Mouse (Mus musculus) left cerebral cortex, postnatal 4 days (tissue): Measurements from ENCODE around the gene Cipc. TPM values are rescaled to one million over a fixed set of nuclear protein-coding genes. Genes with fewer than 3 reads are reported as not detected.

Experiments used
- DNase-seq: peaks from one replicate; pipeline ENCODE4 v3.0.0-alpha.2; 2022
- intact Hi-C: fragments of 180-260 bp; cut with DNase I; formaldehyde crosslinking; loops from one replicate; pipeline ENCODE4 v1.15.1; 2025
- total RNA-seq, 2 experiments: library from RNA; stranded (reverse); gene quantifications; 2 replicates each; pipeline ENCODE4 v1.2.3; 2021

Gene Cipc
- total RNA-seq, 2 experiments from 2014 or later = 56.9 to 60.6 TPM

DNA sequence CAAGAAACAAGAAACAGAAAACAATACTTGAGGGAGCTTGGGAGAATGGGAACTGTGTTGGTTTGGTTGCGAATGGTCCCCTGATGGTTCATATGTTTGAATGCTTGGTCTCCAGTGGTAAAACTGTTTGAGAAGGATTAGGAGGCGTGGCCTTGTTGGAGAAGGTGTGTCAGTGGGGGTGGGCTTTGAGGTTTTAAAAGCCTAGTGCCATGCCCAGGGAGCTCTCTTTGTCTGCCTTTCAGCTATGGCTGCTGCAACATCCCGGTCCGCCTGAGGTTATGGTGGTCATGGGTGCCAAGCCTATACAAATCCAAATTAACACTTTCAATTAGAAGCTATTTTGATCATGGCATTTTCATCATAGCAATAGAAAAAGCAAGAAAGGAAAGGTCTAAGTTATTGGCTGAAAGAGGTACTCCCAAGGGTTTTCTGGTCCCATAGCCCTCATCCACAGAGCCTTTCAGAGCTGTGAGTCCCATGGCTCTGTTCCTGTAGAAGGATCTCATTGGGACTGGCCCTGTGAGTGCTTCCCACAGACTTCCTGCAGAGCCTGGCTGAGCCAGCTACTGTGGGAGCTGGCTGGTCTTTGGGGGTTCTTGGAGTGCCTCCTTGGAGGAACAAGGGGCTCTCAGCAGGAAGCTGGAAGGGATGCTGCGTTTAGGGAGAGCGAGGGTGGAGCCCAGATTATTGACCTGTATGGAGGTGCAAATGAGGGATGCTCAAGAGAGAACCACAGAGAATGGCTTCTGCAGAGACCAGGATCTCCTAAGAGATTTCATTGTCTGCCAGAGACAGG is 15.7 kb upstream of the Cipc start:
- no peak for DNase-seq

DNA sequence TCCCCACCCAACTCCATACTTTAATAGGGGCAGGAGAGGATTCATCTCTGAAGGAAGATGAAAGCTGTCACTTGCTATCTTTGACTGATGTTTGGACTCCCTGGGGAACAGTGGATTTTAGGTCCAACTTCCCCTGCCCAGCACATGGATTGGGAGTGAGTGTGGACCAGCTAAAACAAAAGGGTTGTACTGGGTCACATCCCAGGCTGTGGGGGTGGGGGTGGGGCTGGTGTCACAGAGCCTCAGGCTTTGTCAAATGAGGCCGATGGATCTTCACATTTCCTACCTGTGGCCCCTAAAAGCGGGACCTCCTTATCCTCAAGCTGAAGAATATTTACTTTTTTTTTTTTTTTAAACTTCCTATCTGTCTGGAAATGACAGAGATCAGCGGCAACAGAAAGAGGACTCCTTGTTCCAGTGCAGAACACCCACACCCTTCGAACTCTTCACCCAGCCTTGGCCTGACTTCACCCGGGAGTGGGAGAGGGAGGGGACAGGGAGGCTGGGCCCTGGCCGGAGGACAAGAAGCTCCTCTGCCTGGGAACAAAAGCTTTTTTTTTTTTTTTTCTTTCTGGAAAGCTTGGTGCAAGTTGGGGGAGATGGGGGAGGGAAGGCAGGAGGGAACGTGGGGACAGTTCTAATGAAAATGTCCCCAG is 14.8 kb upstream of the Cipc start:
- intact Hi-C loops = no loop called here
- no peak for DNase-seq

More for the DNA sequence above, 15.7 kb upstream of the Cipc start:
- intact Hi-C loops = no loop called here

DNA sequence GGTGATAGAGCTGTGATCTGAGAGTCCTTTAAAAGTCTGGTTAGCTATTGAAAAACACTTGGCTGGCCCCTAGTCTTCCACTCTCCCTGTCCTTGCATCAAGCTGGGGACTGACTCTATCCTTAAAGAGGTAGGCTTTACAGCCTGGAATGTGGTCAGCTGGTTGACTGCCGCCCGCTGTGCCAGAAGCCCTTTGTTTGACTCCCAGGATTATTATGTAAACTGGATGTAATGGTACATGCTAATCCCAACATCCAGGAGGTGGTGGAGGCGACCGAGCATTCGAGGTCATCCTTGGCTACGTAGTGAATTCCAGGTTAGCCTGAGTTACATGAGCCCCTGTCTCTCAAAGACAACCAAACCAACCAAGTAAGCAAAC is 14.3 kb upstream of the Cipc start:
- intact Hi-C loops = no loop called here
- no peak for DNase-seq

DNA sequence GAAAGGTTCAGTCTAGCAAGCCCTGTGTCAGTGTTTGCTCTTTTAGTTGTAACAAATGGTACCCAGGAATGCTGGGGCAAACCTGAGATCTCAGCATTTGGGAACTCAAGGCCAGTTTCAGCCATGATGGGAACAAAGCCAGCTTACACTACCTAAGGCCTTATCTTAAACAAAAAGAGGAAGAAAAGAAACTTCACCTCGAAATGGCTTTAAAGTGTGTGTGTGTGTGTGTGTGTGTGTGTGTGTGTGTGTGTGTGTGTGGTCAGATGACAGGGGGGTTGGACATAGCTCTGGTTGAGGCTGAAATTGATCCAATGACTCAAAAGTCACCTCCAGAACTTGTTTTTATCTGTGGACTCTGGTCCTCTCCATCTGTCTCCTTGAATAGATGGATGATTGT is 12.1 kb upstream of the Cipc start:
- intact Hi-C loops = no loop called here
- no peak for DNase-seq

GRCm38 (mm10) chr12:86935692-86936282 is 11.1 kb upstream of the Cipc start:
- intact Hi-C loops = no loop called here
- DNase-seq = no peak

GRCm38 (mm10) chr12:86936587-86937343 is 10.1 kb upstream of the Cipc start:
- intact Hi-C loops = no loop called here
- DNase-seq = no peak

- intact Hi-C loops = no loop called here
- no peak for DNase-seq
These were observed 8.3 kb upstream of the Cipc start for GRCm38 (mm10) chr12:86938571-86938970.

GRCm38 (mm10) chr12:86941173-86941572 is 5.7 kb upstream of the Cipc start:
- intact Hi-C loops = no loop called here
- no peak for DNase-seq

DNA sequence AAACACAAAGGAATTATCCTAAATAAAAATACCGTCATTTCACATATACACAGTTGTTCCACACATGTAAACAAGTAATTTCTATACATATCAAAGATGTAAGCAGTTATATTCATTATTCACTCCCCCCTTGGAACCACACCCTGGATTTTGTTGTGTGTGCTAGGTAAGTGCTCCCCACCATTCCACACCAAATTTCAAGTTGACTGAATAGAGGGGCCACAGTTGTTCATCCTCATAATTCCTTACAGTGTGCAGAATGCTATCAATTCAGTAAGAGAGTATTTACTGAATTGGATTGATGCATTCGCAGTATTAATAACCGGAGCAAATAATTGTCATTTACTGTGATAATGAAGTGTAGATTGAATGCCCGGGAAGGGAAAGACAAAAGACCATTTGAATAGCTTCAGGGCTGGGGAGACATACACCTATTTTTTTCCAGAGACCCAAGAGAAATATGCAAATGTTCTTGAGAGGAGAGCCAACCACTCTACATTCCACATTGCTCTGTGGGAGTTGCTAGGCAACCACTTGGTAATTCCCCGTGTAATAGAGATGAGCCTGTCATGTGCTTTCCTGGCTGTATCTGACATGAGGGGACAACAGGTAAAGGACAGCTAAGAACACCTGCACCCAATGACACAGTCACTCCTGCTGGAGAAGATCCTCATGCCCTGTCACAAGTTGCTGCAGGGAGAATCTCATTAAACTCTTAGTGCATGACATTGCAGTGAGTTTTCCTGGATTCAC is 4.9 kb upstream of the Cipc start:
- intact Hi-C loops = no loop called here
- DNase-seq = no peak

- intact Hi-C loops = no loop called here
- no peak for DNase-seq
These were observed 3.4 kb upstream of the Cipc start for GRCm38 (mm10) chr12:86943421-86943820.

- DNase-seq = peak; percentile 71
- intact Hi-C loops = loop anchor here (5.0 kb wide), 1 partner anchor 173 kb away; no protein-coding TSS in a partner anchor
These were observed 1.7 kb upstream of the Cipc start for GRCm38 (mm10) chr12:86945126-86945525.

GRCm38 (mm10) chr12:86946301-86946781 is 502 bp upstream of the Cipc start:
- peak; percentile 26 for DNase-seq
- intact Hi-C loops = loop anchor here (5.0 kb wide), 1 partner anchor 174 kb away; no protein-coding TSS in a partner anchor

DNA sequence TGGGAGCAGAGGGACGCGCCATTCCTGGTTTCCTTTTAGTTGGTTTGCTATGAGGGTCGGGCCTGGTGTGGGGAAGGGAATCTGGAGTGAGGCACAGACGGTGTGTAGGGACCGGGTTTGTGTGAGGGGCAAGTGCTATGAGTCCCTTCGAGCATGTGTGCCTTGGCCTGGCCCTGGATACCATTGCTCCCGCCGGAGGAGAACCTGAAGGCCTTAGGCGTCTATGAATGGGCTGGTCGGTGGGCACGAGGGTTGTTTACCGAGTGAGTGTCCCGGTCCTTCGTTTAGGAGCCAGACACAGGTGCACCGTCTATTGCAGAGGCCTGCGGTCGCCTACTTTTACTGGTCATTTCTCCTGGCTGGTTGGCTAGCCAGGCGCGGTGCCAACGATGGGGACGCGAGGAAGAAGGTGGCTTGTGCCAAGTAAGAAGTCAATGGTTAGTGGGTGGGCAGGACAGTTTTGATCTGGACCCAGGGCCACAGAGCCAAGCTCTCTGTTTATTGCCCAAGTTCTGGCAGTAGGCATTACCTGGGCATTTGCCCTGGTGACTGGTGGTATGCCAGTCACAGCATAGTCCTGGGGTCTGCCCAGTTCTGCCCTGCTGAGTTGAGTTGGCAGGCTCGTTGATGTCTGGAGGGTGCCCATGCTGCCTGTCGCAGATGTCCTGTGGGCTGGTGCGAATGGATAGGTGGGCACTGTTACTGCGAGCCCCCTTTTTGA is 998 bp downstream of the Cipc start:
- intact Hi-C loops = loop anchor here (5.0 kb wide), 1 partner anchor 176 kb away; no protein-coding TSS in a partner anchor
- DNase-seq = peak; percentile 91

- intact Hi-C loops = loop anchor here (5.0 kb wide), 1 partner anchor 176 kb away; no protein-coding TSS in a partner anchor
- no peak for DNase-seq
These were observed 1.8 kb downstream of the Cipc start for GRCm38 (mm10) chr12:86948627-86949026.

DNA sequence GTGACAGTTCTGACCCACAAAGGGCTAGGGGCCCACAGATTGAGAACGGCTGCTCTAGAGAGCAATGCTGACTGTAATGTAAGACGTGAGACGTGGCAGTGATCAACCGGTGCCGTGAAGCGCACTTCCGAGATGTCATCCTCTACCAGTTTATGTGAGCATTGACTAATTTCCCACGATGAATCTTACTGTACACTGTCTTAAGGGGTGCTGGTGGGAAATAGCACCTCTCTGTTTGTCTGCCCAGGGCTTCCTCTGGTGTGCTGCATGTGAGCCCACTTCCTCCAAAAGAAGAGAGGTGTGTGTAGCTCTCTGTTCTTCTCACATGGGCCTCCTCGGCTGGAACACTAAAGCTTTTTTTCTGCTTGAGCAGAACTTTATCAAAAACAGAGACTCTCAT is 2.7 kb downstream of the Cipc start:
- intact Hi-C loops = loop anchor here (5.0 kb wide), 1 partner anchor 177 kb away; no protein-coding TSS in a partner anchor
- DNase-seq = no peak

- intact Hi-C loops = no loop called here
- DNase-seq = no peak
These were observed 3.5 kb downstream of the Cipc start for GRCm38 (mm10) chr12:86950161-86950960.

DNA sequence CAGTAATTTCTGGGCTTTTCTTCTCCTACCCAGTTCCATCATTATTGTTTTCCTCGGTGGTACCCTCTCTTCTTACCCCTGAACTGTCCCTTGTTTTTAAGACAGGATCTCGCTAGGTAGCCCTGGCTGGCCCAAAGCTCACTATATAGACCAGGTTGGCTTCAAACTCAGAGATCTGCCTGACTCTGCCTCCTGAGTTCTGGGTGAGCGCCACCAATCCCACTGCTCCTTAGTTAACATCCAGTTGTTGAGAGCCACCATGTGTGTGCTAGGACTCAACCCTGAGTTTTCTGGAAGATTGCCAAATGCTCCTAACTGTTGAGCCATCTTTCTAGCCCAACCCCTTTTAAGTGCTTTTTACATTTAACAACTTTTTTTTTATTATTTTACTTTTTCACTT is 4.1 kb downstream of the Cipc start:
- no peak for DNase-seq

GRCm38 (mm10) chr12:86952331-86952850 is 5.5 kb downstream of the Cipc start:
- no peak for DNase-seq
- intact Hi-C loops = no loop called here

More for the DNA sequence above, 4.1 kb downstream of the Cipc start:
- intact Hi-C loops = no loop called here
